Mouse (Mus musculus) midbrain, embryonic 16.5 days (tissue): ENCODE results near the gene Ice2. TPM values are rescaled to one million over a fixed set of nuclear protein-coding genes. Genes with fewer than 3 reads are reported as not detected.

Experiments used
- ATAC-seq: fragments of 200-750 bp; cut with Nextera tagmentation; 2 replicates; pipeline ENCODE4 v1.8.0; 2017; ENCODE audit warnings: moderate TSS enrichment
- H3K27ac ChIP-seq: fragments of 300-500 bp; sonication (generic); 2 replicates; pipeline ENCODE4 v1.5.1; 2014; ENCODE audit warnings: mild to moderate bottlenecking, low read length, mixed read lengths
- H3K27me3 ChIP-seq: fragments of 300-500 bp; sonication (generic); 2 replicates; pipeline ENCODE4 v1.6.1; 2014; ENCODE audit warnings: low read depth, low read length, mixed read lengths; ENCODE audit not compliant: control insufficient read depth, insufficient read depth
- H3K36me3 ChIP-seq: fragments of 300-500 bp; sonication (generic); 2 replicates; pipeline ENCODE4 v1.6.1; 2014; ENCODE audit warnings: mild to moderate bottlenecking, low read length, moderate library complexity, mixed read lengths; ENCODE audit not compliant: control insufficient read depth, insufficient read depth
- H3K4me1 ChIP-seq: fragments of 300-500 bp; sonication (generic); 2 replicates; pipeline ENCODE4 v1.6.1; 2014; ENCODE audit warnings: mild to moderate bottlenecking, low read length, mixed read lengths; ENCODE audit not compliant: control insufficient read depth, insufficient read depth
- H3K4me2 ChIP-seq: fragments of 300-500 bp; sonication (generic); 2 replicates; pipeline ENCODE4 v1.6.1; 2014; ENCODE audit warnings: mild to moderate bottlenecking, low read length, mixed read lengths
- H3K4me3 ChIP-seq: fragments of 300-500 bp; sonication (generic); 2 replicates; pipeline ENCODE4 v1.5.1; 2014; ENCODE audit warnings: low read depth, mild to moderate bottlenecking, low read length, moderate library complexity, mixed read lengths
- H3K9ac ChIP-seq: fragments of 300-500 bp; sonication (generic); 2 replicates; pipeline ENCODE4 v1.6.1; 2014; ENCODE audit warnings: low read depth, low read length, mixed read lengths
- H3K9me3 ChIP-seq: fragments of 300-500 bp; sonication (generic); replicated peaks from 2 replicates; pipeline ENCODE4 v1.6.1; 2014; ENCODE audit warnings: mild to moderate bottlenecking, low read length, mixed read lengths; ENCODE audit not compliant: control insufficient read depth, poor library complexity, severe bottlenecking
- WGBS: fragments of 180-500 bp; shearing (Covaris S2); extraction: QIAGEN DNeasy Blood & Tissue Kit; methylation state at CpG from one replicate; pipeline ENCODE4 v1.1.7; 2014; 5-methylcytosine and 5-hydroxymethylcytosine counted together
- polyA plus RNA-seq: library from polyadenylated mRNA; unstranded; fragments of >200 nt; fragmentation: Nextera tagmentation; extraction: Ambion mirVana; gene quantifications from 2 replicates; pipeline ENCODE4 v1.2.1, GENCODE M21; 2015

The Ice2 gene
- polyA plus RNA-seq, 1 experiment from 2014 or later, result 9.8 TPM

DNA sequence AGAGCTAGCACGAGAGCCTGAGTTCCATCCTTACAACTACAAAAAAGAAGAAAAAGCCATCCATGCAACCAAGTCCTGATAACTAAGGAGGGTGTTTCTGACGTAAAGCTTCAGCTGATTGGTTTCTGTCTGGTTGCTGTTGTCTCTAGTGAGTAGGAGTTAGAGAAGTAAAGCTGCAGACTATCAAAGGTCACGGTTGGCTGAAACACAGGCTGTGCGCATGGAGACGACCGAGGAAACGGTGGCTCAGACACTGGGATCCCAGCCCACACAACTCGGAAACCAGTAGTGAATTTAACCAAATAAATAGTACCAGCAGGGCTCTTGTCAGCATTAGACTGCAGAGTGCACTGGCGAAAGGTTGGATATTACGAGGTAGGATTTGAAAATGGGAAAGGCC, 37.5 kb downstream of the Ice2 start:
- WGBS, result 72% methylated on average over 10 of the region's 10 CpGs
- no peaks in the 10 kb centered on the region for H3K36me3 ChIP-seq
- no peak overlapping the region for H3K9ac ChIP-seq
- no peak overlapping the region for H3K4me3 ChIP-seq
- H3K27ac ChIP-seq, result no peak overlapping the region
- no peaks in the 10 kb centered on the region for H3K9me3 ChIP-seq
- no peak overlapping the region for H3K4me2 ChIP-seq
- no peaks in the 10 kb centered on the region for H3K27me3 ChIP-seq
- peaks cover 13% of the 10 kb centered on the region for H3K4me1 ChIP-seq
- ATAC-seq, result no peak

DNA sequence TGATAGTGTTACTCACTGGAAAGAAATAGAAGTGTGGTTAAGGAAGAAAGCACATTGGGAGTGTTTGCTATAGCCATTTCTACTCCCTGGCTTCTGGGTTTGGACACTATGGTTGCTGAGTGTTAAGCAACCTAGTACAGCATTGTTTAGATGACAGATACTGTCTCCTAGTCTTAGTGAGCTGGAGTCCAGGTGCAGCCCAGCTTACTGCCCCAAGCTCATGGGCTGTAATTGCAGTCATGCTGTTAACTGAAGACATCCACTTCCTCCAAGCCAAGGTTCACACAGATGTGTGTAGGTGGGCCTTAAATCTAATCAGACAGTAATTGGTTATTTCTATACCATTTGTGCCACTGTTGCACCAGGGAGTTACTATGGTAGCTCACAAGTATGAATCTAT, 38.0 kb downstream of the Ice2 start:
- no peak overlapping the region for H3K9ac ChIP-seq
- H3K4me1 ChIP-seq, result peaks cover 13% of the 10 kb centered on the region
- H3K9me3 ChIP-seq, result no peaks in the 10 kb centered on the region
- no peaks in the 10 kb centered on the region for H3K36me3 ChIP-seq
- ATAC-seq, result no peak
- no peak overlapping the region for H3K4me2 ChIP-seq
- no peak overlapping the region for H3K4me3 ChIP-seq
- no peak overlapping the region for H3K27ac ChIP-seq
- no peaks in the 10 kb centered on the region for H3K27me3 ChIP-seq

DNA sequence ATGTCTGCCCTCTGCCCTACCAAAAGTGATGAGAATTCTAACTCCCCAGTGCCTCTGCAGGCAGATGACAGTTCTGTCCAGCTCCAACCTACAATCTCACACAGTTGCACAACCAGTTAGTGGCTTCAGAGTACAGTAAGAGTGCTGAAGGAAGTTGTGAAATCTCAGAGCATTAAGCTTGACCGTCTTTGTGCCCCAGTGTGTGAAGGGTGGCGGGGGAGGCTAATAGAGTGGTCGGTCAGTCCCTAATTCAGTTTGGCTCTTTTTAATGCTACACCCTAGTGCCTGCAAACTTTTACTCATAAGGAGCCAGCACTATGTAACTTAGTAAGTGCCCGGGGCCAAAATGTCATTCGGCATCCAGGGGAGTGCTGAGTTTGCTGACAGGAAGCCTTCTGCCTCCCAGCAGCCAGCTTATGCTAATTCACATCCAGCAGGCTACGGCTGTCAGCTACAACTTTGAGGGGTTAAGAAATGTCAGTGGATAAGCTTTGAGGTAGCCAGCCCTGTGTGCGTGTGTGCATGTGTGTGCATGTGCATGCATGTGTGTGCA, 42.2 kb downstream of the Ice2 start:
- no peaks in the 10 kb centered on the region for H3K27me3 ChIP-seq
- 22% methylated on average over 7 of the region's 7 CpGs for WGBS
- H3K4me1 ChIP-seq, result peaks cover 3% of the 10 kb centered on the region; the same call in 1 of the 2 replicates
- ATAC-seq, result no peak
- no peak overlapping the region for H3K27ac ChIP-seq
- no peak overlapping the region for H3K9ac ChIP-seq
- no peak overlapping the region for H3K4me2 ChIP-seq
- no peaks in the 10 kb centered on the region for H3K36me3 ChIP-seq
- no peak overlapping the region for H3K4me3 ChIP-seq
- H3K9me3 ChIP-seq, result no peaks in the 10 kb centered on the region

DNA sequence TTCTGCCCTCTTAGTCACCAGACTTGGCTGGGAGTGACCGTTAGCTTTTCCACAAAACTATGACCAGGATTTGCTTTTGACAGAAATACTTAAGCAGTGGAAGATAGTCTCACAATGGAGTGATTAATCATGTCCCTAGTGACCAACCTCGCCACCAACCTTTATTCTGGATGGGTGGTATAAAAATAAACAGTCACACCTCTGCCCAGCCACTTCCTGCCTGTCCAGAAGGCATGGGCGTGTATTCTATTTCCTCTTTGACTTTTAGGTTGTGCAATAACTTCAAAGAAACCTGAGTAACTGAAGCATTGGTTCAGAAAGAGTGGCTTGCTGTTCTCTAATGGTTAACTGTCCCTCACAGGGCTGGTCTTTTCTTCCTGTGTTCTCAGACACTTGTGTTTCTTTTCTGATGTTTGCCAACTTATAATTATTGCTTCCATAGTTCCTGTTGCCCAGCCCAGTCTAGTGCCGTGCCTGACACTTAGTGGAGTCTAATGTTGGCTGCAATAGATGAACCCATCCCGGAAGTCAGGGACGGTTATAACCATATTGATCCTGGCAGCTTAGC, 44.8 kb downstream of the Ice2 start:
- no peaks in the 10 kb centered on the region for H3K9me3 ChIP-seq
- no peak for ATAC-seq
- WGBS, result 81% methylated on average over 6 of the region's 6 CpGs

DNA sequence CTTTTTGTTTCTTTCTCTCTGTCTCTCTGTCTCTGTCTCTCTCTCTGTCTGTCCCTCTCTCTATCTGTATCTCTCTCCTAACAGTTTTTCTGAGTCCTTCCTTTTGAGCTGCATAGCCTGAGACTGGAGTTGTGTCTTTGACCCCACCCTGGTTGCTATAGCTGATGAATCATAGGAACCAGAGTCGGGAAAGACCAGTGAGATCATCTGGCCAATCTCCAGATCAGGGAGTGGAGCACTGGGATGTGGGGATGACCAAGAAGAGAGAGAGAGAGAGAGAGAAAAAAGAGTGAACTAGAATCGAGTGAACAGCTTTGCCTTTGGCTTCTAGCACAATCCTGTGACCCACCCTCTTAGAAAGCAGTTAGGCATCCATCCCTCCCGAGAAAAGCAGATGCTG, 45.5 kb downstream of the Ice2 start:
- 70% methylated on average over 3 of the region's 3 CpGs for WGBS
- Histone ChIP-seq H3K9me3 (no peaks in the 10 kb centered on the region), H3K4me1 (peaks cover 3% of the 10 kb centered on the region; the same call in 1 of the 2 replicates), H3K4me3 (no peak overlapping the region), H3K4me2 (no peak overlapping the region), H3K9ac (no peak overlapping the region), H3K27me3 (no peaks in the 10 kb centered on the region), H3K36me3 (no peaks in the 10 kb centered on the region), H3K27ac (no peak overlapping the region)
- no peak for ATAC-seq

More for the DNA sequence above, 44.8 kb downstream of the Ice2 start:
- Histone ChIP-seq H3K27ac (no peak overlapping the region), H3K4me3 (no peak overlapping the region), H3K4me1 (peaks cover 3% of the 10 kb centered on the region; the same call in 1 of the 2 replicates), H3K4me2 (no peak overlapping the region), H3K27me3 (no peaks in the 10 kb centered on the region), H3K9ac (no peak overlapping the region), H3K36me3 (no peaks in the 10 kb centered on the region)

DNA sequence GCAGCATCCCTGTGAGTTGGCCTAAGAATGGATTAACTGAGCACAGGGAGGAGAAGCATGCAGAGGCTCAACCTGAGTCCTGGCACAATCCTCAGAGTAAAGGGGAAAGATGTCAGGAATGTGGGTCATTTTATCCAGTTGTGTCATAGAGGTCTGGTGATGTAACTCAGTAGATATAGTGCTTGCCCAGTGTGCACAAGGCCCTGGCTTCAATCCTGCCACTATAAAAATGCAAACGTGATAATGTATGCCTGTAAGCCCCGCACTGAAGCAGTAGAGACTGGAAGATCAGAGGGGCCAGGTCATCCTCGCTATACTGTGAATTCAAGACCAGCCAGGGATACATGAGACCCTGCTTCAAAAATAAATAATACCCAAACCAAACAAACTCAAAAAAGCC, 51.1 kb downstream of the Ice2 start:
- Histone ChIP-seq H3K9ac (no peak overlapping the region), H3K9me3 (no peaks in the 10 kb centered on the region), H3K4me3 (no peak overlapping the region), H3K36me3 (no peaks in the 10 kb centered on the region), H3K4me2 (no peak overlapping the region), H3K27ac (no peak overlapping the region), H3K4me1 (peaks cover 6% of the 10 kb centered on the region), H3K27me3 (peaks cover 2% of the 10 kb centered on the region; the same call in 1 of the 2 replicates)
- 55% methylated on average over 3 of the region's 3 CpGs for WGBS
- no peak for ATAC-seq

DNA sequence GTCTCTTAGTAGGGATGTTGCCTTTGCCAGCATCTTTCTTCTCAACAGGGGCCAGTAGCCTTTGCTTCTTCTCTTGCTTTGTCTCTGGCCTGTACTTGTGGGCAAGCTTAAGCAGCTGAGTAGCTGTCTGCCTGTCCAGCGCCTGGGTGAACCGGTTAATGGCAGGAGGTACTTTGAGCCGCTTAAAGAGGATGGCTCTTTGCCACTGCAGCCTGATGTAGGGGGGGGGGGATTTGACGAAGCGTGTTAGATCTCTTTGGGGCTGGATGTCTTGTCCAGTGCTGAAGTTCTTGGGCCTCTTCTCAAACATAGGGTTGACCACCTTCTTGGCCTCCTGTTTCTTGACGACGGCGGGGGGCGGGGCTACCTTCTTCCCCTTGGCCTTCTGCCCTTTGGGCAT, 52.9 kb downstream of the Ice2 start:
- H3K4me1 ChIP-seq, result peaks cover 11% of the 10 kb centered on the region
- no peaks in the 10 kb centered on the region for H3K9me3 ChIP-seq
- 83% methylated on average over 9 of the region's 9 CpGs for WGBS
- no peak overlapping the region for H3K27ac ChIP-seq
- H3K27me3 ChIP-seq, result peaks cover 15% of the 10 kb centered on the region
- no peak for ATAC-seq
- no peaks in the 10 kb centered on the region for H3K36me3 ChIP-seq
- H3K4me2 ChIP-seq, result no peak overlapping the region
- no peak overlapping the region for H3K4me3 ChIP-seq
- no peak overlapping the region for H3K9ac ChIP-seq

DNA sequence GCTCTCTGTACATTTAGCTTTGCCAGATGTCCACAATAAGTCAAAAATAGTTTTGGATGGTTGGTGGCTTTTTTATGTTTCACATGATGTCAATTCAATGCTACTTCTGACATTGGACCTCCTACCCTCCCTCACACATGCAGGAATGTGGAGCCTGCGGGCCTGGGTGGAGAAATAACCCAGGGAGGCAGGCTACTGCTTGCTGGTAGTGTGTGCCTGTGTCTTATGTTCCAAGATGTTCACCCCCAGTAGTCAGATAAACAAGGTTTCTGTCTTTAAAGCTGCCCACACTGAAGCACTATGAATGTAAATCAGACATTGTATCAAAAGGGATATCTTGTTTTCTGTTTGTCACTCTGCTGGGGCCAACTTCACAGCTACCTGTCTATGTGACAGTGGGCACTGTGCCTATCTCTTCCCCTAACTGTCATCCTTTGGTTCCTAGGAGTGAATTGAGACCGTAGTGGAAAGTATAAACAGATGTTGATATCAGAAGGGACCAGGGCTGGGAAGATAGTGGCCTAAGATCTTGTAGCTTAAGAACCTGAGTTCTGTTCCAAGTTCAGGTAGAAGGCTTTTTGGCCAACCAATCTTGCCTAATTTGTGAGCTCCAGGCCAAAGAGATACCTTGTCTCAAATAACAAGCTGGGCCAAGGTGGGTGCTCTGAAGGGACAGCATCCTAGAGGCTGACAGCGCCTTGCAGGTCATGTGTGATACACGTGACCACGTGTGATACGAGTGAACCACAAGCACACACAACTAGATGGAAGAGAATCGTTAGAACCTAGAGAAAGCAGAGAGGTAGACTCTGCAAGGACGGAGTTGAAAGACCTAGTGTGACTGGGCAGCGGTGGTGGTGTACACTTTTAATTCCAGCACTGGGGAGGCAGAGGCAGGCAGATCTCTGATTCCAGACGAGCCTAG, 54.4 kb downstream of the Ice2 start:
- Histone ChIP-seq H3K4me3 (no peak overlapping the region), H3K36me3 (no peaks in the 10 kb centered on the region), H3K4me1 (peaks cover 11% of the 10 kb centered on the region), H3K27me3 (peaks cover 16% of the 10 kb centered on the region), H3K4me2 (no peak overlapping the region), H3K27ac (no peak overlapping the region), H3K9ac (no peak overlapping the region), H3K9me3 (no peaks in the 10 kb centered on the region)
- no peak for ATAC-seq
- 95% methylated on average over 10 of the region's 10 CpGs for WGBS
